Mouse (Mus musculus) lung, postnatal 10 days (tissue): ENCODE data around the gene Agrp.
"Not testable (repeated sequence)": the region's sequence is repeated elsewhere in the genome, so short reads cannot be mapped to it uniquely, and the experiment has no call there.

Experiments
- DNase-seq: peaks from one replicate; pipeline ENCODE4 v3.0.0; 2021

The Agrp gene

DNA sequence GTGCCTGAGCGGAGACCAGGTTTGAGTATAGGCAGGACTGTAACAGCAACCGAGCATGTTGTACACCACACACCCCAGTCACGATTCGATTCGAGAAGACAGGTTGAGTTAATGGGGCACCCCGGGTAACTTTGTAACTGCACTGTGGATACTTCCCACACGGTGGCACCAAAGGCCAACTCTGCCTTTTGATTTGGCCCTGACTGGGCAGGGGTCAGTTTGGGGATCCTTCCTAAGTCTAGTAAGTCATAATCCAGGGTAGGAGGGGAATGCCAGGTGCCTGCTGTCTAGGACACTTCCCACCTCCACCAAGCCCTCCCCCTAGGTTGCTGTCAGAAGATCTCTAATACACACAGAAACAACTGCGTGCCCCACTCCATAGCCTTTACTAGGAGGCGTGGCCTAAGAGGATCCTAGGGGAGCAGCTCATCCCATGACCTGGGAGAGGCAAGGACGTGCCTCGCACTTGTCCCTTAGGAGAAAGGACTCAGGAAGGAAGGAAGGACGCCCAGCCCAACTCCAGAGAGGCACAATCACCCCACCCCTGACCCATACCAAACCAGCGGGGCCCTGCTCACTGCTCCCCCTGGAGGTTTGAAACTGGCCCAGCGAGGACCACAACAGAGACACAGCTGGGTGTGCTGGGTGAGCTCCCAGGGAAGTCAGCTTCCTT is 40.7 kb downstream of the Agrp start:
- DNase-seq, result peak; percentile 93

DNA sequence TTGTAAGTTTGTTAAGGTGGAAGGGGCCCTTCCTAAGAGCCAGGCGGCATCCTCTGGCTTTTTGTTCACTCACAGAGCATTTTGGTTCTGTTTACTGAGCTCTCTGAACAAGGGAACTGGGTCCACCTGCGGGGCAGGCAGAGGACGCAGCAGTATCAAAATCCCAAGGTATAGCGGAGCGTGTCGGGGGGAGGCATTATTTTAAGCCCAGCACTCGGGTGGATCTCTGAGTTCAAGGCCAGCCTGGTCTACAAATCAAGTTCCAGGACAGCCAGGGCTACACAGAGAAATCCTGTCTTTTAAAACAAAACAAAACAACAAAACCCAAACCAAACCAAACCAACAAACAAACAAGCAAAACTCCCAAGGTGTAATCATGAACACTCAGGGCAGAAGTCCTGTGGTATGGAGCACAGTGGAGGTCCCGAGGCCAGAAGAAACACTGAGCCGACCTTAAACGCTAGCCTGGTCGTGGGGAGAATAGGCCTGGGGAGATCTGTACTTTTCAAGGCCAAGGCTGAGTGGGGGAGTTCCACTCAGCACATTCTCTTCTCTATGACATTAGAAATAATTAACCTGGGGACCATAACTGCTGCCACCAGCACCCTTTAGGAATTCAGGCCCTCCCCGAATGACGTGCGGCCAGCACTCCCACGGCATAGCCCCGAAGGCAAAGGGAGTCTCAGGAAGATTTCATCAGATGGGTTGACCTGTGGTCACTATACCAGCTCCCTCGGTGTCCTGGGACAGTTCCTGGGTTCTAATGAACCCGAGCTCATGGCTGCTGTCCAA is 42.5 kb downstream of the Agrp start:
- DNase-seq, result no peak

DNA sequence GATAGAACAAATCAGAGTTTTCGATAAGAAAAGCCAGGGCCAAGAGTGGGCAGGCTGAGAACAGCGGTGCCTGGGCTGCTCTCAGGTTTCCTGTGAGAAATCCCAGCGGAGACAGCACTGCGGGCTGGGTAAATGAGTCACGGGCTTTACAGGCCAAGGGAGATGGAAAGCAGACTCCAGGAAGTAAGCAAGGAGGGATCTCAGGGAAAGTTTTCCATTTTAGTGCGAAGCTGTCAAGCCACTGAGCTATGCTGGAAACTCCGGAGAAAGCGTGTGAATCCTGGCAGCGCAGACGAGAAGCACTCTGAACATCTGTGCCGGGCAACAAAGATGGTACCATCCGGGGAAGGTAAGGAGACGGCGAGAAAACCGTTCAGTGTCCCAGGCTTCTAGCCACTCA is 43.3 kb downstream of the Agrp start:
- peak; percentile 38 for DNase-seq

DNA sequence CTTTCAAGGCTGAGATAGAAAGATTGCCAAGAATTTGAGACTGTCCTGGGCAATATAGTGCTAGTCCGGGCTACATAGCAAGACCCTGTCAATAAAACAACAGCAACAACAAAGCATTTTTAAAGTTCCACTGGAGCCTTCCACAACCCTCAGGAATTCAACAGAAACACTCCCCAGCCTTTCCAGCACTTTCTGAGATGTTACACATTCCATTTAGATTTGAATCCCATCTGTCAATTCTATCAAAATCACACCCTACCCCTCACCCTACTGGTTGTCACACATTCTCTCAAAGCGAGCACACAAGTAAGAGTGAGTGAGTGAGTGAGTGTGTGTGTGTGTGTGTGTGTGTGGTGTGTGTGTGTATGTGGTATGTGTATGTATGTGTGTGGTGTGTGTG is 44.8 kb downstream of the Agrp start:
- DNase-seq, result no peak

DNA sequence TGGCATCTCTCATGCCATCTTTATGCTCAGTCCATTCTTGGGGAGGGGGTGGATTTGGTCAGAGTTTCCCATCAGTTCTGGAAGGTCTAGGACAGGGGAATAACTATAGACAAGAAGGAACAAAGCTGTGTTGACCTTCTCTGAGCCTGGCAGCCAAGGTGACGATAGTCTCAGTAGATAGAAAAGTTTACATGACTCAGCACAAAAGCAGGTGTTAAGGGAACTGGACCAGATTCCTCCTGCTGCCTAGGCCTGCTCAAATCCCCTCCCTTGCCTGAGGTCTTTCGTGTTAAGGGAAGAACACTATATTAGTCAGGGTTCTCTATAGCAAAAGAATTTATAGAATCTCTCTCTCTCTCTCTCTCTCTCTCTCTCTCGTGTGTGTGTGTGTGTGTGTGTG is 57.5 kb downstream of the Agrp start:
- no peak for DNase-seq

DNA sequence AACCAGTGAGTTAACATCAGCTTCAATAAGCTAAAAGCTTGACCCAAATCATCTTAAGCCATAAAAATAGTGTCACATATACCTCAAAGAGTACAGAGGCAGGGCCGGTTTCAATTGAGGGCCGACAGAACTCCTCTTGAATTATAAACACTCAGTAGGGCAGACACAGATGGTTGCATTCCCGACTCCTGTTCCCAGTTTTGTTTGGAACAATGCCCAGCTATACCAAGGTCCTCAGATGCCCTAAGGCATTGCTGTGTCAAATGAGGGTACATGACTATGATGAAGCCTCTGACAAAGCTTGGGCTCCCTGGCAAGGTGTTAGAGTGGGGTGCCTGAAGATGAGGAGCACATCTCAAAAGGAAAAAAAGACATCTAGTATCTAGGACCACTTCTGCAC is 61.7 kb downstream of the Agrp start:
- no peak for DNase-seq

DNA sequence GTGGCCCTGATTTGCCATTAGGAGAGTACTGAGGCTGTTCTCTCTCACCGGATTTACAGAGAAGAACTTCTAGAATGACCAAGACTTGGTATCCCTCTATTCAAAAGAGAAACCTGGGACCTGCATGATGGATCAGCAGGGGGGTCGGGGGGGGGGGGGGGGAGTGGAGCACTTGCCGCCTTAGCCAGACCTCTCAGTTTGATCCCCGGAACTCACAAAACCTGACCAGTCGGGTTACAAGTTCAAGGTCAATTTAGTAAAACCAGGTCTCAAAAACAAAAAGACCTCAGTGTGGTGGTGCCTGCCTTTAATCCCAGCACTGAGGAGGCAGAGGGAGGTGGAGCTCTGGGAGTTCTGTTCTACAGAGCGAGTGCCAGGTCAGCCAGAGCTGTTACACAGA is 62.5 kb downstream of the Agrp start:
- DNase-seq, result no peak

DNA sequence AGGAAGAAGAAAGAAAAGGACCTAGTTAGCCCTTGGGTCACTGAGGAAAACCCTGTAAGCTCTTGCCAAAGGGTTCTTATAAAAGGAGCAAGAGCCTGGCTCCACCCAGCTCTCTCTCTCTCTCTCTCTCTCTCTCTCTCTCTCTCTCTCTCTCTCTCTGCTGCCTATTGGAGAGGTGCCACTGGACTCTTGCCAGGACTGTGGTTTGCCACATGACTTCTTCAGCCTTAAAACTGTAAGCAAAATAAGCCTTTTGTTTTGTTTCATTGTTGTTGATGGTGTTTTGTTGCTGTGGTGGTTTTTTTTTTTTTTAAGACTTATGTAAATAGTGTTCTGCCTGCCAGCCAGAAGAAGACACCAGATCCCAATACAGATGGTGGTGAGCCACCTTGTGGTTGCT is 63.8 kb downstream of the Agrp start:
- peak; percentile 84 for DNase-seq

DNA sequence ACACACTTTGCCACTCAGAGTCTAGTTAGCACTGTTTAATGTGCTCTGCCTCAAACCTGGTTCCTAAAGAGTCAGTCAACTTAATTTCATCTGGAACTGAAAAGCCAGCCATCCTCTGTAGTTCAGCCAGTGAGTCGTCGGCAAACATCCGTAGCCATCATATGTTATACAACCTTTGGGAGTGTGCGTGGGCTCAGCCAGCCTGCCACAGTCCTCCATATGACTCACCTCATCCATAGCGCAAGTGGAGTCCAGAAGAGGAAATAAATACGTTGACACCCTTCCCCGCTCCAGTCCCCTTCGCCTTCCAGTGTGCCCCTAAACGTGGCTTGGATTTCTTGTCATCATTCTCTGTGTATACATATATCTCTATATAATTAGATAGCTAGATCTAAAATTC is 65.4 kb downstream of the Agrp start:
- DNase-seq, result no peak

DNA sequence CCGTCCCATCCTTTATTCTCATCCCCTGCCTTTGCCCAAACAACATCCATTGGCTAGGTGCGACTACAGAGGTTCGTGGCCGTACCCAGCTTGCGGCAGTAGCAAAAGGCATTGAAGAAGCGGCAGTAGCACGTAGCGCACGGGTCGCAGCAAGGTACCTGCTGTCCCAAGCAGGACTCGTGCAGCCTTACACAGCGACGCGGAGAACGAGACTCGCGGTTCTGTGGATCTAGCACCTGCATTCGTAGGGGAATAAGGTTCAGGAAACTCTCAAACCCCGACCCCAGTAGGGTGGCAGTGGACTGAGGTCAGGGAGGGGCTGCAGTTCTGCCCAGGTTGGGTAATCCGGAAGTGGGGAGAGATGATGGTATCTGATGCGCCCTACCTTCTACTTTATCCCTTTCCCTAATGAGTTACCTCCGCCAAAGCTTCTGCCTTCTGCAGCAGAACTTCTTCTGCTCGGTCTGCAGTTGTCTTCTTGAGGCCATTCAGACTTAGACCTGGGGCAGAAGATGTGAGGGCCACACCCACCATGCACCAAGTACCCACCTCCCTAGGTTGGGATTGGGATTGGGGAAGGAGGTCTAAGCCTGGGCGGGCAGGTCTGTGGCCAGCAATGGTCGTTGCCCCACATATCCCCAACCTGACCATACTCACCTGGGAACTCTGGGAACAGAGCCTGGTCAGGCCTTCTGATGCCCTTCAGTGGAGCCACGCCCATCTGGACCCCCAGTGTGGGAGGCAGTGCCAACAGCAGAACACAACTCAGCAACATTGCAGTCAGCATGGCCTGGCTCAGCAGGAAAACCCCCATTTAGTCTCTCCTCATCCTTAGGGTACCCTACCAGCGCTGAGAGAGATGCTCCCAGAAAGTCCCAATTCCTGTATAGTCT is 70.2 kb downstream of the Agrp start:
- DNase-seq, result peak; percentile 23

DNA sequence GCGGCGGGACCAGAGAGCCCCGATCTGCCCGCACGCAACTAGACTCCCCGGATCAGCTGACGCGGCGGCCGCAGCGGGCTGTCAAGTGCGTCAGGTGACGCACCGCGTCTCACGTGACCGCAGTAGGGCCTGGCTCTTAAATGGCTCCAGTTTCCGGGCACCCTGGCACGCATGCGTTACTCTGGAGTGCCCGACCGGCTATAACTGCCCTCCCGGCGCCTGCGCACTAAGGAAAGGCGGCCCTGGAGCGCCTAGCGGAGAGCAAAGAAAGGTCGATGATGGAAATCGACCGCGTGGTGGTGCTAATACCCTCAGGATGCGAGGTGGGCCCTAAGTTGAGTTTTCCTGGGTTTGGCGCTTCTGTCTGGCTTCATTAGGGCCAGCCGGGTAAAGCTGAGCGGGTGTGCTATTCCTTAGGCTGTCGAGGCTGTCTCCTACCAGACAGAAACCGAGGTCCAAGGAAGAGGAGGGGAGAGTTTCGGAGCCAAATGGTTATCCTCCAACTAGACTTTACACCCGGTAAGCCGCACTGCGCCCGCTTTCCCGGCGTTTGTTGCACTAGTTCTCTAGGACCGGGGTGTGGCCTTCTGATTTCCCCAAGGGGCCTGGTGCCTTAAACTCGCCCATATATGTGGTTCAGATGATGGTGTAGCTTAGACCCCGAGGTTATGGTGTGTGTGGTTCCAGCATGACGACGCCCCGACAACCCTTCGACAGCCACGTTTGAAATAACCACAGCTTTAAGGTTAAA is 71.1 kb downstream of the Agrp start, which contains the start of gene Atp6v0d1:
Gene Atp6v0d1, minus strand, starts transcription at position 96 of the 751 bp plus-strand sequence.
- peak; percentile 100 for DNase-seq

DNA sequence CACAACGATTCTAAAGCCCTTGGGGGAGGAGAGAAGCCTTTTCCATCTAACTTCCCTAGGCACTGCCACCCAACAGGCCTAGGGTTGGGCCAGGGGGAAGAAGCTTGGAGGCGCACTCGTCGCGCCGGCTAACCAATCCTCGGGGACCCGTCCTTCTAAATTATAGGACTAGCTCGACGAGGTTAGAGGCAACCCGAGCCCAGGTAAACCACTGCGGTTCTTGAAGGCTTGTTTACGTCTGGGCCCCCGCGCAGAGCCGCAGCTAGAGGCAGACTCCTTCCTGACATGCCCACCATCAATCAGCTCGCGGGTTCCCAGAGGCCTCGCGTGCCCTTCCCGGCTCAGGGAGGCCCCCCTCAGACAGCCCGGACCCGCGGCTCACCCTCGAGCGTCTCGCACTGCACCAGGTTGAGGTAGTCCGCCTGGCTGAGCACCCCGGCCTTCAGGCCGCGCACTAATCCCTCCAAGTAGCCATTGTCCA is 71.8 kb downstream of the Agrp start:
- DNase-seq, result no peak

DNA sequence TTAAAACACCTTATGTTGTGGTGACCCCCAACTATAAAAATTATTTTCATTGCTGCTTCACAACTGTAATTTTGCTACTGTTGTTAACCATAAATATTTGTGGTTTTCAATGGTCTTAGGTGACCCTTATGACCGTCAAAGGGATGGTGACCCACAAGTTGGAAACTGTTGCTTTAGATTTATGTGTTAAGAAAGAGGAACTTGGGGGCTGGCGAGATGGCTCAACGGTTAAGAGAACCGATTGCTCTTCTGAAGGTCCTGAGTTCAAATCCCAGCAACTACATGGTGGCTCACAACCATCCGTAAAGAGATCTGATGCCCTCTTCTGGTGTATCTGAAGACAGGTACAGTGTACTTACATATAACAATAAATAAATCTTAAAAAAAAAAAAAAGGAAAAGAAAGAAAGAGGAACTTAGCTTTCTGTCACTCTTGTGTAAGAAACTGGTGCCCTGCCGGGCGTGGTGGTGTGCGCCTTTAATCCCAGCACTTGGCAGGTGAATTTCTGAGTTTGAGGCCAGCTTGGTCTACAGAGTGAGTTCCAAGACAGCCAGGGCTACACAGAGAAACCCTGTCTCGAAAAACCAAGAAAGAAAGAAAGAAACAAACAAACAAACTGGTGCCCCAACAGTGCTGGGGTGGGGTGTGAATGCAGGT is 72.5 kb downstream of the Agrp start:
- DNase-seq, result not testable (repeated sequence)

DNA sequence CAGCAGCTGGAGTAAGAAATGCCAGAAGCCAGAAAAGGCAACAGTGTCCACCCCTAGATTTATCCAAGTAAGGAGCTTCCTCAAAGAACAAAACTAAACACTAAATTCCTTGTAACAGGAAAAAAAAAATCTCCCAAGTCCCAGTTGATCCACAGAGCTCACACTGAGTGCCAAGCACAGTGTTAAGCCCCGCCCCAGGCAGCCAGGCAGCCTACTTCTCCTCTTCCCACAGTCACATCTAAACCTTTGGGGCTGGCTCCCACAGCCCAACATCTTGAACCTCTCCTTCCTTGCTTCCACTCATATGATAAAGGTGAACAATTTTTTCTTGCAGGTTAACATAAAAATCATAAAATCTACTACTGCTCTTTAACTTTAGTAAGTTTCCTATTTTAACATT is 73.3 kb downstream of the Agrp start:
- no peak for DNase-seq

DNA sequence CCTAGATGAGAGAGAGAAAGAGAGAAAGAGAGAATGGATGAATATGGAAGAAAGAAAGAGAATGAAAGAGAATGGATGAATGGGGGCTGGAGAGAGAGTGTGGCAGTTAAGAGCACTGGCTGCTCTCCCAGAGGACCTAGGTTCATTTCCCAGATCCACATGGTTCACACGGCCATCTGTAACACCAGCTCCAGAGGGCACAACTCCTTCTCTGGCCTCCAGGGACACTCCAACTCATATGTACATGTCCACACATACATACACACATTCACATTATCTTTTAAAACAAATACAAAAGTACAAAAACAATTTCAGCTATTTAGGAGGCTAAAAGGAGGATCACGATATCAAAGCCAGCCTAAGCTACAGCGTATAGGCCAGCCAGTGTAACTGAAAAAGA is 74.3 kb downstream of the Agrp start:
- no peak for DNase-seq

DNA sequence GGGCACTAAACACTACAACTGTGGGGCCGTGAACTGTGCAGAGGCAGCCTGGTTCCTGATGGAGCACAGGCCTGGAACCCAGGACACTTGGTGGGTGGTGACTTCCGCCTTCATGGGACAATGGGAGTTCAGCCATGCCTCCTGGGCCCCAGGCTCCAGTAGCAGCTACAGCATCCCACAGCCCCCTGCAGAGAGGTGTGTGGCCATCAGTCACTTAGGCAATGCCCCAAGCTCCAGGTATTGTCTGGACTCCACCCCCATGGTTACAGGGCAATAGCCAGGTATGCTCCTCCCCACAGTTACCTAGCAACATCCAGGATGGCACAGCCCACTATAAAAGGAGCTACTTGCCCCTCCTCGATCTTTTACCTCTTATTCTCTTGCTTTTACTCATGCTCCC is 82.0 kb downstream of the Agrp start:
- DNase-seq, result no peak

DNA sequence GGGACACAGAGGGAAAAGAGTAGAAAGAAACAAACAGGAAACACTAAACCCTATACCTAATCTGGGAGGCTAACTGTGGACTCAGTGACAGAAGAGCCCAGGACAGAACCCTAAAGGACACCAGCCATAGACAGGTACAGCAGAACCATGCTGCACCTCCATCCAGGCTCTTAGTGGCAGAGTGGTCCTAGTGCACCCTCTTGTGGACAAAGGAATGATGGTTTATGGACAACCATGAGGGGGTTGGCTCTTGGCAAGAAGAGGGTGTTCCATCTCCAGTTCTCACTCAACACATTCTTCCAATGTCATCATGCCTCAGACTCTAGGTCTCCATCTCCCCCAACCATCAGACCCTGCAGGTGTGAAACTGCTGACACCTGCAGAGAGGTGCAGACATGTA is 83.1 kb downstream of the Agrp start:
- peak; percentile 87 for DNase-seq

DNA sequence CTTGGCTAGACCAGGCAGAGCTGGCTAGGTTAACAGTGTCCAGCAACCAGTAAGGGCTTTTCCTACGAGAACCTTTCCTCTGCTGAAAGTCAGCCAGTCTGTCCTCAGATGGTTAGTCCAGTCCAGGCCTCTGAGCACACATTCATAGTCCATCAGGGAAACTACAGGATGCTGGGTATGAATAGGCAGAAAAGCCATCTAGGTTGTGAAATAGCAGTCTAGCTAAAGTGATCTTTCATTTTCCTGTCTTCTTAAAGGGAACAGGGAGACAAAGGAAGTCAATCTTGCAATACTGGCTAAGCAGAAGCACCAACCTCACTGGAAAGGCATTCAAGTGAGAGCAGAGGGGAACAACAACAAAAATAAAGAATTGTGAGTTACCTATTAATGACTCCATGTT is 84.4 kb downstream of the Agrp start:
- no peak for DNase-seq

DNA sequence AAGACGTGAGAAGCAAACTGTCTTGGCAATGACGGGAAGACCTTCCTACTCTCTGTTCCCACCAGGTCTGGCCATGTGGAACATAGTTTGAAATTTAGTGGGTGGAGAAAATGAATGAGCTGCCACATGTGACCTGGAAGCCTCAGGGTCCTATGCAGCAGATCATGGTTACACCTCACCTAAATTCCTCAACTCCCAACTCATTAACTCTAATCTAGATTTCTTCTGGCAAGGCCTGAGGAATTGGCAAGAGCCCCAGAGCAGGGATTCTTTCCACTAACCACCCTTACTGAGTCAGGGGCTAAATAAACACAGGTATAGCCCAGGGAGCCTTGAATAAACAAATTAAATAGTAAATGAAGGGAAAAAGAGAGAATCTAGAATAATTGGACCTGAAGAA is 85.2 kb downstream of the Agrp start:
- DNase-seq, result no peak

DNA sequence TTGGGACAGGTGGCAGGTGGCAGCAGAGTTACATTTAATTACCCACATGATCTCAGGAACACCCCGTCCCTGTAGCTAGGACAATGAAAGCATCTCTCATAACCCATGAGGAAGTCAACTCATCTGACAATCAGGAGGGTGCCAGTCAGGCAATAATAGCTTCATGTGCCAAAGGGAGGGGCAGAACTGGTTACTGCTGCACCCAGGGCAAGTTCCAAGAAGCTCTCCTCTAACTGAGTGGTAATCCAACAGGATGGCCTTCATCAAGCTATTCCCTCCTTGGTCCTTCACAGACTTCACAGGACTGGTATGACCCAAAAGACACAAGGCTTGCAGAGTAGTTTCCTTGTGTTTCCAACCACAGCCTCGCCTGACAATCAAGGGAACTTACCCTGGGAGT is 87.1 kb downstream of the Agrp start:
- no peak for DNase-seq

DNA sequence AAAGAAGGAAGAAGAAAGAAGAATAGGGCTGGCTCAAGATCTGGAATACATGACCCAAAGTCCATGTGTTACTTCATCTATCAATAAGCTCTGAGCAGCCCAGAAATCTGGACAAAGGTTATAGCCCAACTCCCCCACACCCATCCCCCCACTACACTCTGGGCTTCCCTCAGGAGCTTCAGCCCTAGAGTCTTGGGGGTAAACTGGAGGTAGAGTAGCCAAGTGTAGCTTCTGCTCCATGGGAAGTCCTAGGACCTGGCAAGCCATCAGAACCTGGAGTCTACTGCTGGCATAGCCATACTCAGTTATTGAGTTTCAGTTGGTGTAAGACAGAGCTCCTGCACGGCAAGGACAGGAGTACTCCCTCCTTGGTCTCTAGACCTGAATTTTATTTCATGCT is 87.7 kb downstream of the Agrp start:
- no peak for DNase-seq
